Mouse (Mus musculus) Muller cell, postnatal 12 days (primary cell): Measurements from ENCODE around the gene Ube2dnl2.

Experiments
- DNase-seq: peaks from one replicate; pipeline ENCODE4 v3.0.0-alpha.2; 2015; ENCODE audit errors: inconsistent ontology term

Ube2dnl2 gene

GRCm38 (mm10) chrX:114907282-114907681, at the start of gene Ube2dnl2:
Gene Ube2dnl2, plus strand, starts transcription at chrX:114907582.
- DNase-seq = no peak

- DNase-seq = no peak
These were observed 11.9 kb upstream of the Ube2dnl2 start for GRCm38 (mm10) chrX:114895489-114895888.

GRCm38 (mm10) chrX:114897506-114897905, 9.9 kb upstream of the Ube2dnl2 start:
- DNase-seq = no peak

GRCm38 (mm10) chrX:114903391-114903790, 4.0 kb upstream of the Ube2dnl2 start:
- DNase-seq = no peak

- no peak for DNase-seq
These were observed 2.7 kb upstream of the Ube2dnl2 start, which contains the start of gene Ube2dnl1 for GRCm38 (mm10) chrX:114904712-114905111. Gene Ube2dnl1, plus strand, starts transcription at chrX:114905012.

GRCm38 (mm10) chrX:114955066-114955465, 47.7 kb downstream of the Ube2dnl2 start:
- DNase-seq = peak; percentile 0
